Mouse (Mus musculus) hindbrain, postnatal 0 days (tissue): ENCODE data around the gene Neurl1a. TPM values are rescaled to one million over a fixed set of nuclear protein-coding genes. Genes with fewer than 3 reads are reported as not detected.

Source experiments
- ATAC-seq: fragments of 200-750 bp; cut with Nextera tagmentation; 2 replicates; pipeline ENCODE4 v1.8.0; 2017; ENCODE audit warnings: mild to moderate bottlenecking, moderate TSS enrichment, moderate library complexity
- DNase-seq: peaks from one replicate; pipeline ENCODE4 v3.0.0-alpha.2; 2015; ENCODE audit warnings: low spot score
- H3K27ac ChIP-seq: fragments of 300-500 bp; sonication (generic); 2 replicates; pipeline ENCODE4 v1.5.1; 2014; ENCODE audit warnings: mild to moderate bottlenecking
- H3K27me3 ChIP-seq: fragments of 300-500 bp; sonication (generic); 2 replicates; pipeline ENCODE4 v1.6.1; 2014; ENCODE audit warnings: low read length, mixed read lengths; ENCODE audit not compliant: insufficient read depth
- H3K36me3 ChIP-seq: fragments of 300-500 bp; sonication (generic); 2 replicates; pipeline ENCODE4 v1.6.1; 2014; ENCODE audit warnings: low read length, mixed read lengths; ENCODE audit not compliant: insufficient read depth
- H3K4me1 ChIP-seq: fragments of 300-500 bp; sonication (generic); 2 replicates; pipeline ENCODE4 v1.6.1; 2014; ENCODE audit warnings: antibody characterized with exemption, low read length, mixed read lengths; ENCODE audit not compliant: insufficient read depth
- H3K4me2 ChIP-seq: fragments of 300-500 bp; sonication (generic); 2 replicates; pipeline ENCODE4 v1.6.1; 2014; ENCODE audit warnings: low read depth, mild to moderate bottlenecking, low read length, moderate library complexity, mixed read lengths
- H3K4me3 ChIP-seq: fragments of 300-500 bp; sonication (generic); 2 replicates; pipeline ENCODE4 v1.5.1; 2014; ENCODE audit warnings: low read length
- H3K9ac ChIP-seq: fragments of 300-500 bp; sonication (generic); replicated peaks from 2 replicates; pipeline ENCODE4 v1.6.1; 2014; ENCODE audit warnings: mild to moderate bottlenecking, low read length, moderate library complexity, mixed read lengths
- H3K9me3 ChIP-seq: fragments of 300-500 bp; sonication (generic); 2 replicates; pipeline ENCODE4 v1.6.1; 2016; ENCODE audit warnings: low read length, mixed read lengths
- CTCF ChIP-seq: IDR thresholded peaks from 2 replicates; pipeline ENCODE4 v1.5.1; 2016; ENCODE audit warnings: antibody characterized with exemption, control low read depth, low read depth
- WGBS: fragments of 180-500 bp; shearing (Covaris S2); extraction: QIAGEN DNeasy Blood & Tissue Kit; methylation state at CpG from one replicate; pipeline ENCODE4 v1.1.7; 2014; 5-methylcytosine and 5-hydroxymethylcytosine counted together
- polyA plus RNA-seq: library from polyadenylated mRNA; unstranded; fragments of >200 nt; fragmentation: Nextera tagmentation; extraction: Ambion mirVana; gene quantifications from 2 replicates; pipeline ENCODE4 v1.2.1, GENCODE M21; 2015
- total RNA-seq: library from RNA; depleted of rRNA; stranded (reverse); fragments of >200 nt; gene quantifications from 2 replicates; pipeline ENCODE4 v1.2.3, GENCODE M21; 2014

The Neurl1a gene
- total and polyA plus RNA-seq, 2 experiments from 2014 or later: 16.2 to 114 TPM

GRCm38 (mm10) chr19:47149854-47150253 is 28.8 kb upstream of the Neurl1a start:
- ATAC-seq (no peak), DNase-seq (no peak)
- no peak overlapping the region for H3K27ac ChIP-seq
- H3K9ac ChIP-seq: no peak overlapping the region
- no peaks in the 10 kb centered on the region for H3K27me3 ChIP-seq
- H3K4me2 ChIP-seq: no peak overlapping the region
- H3K4me1 ChIP-seq: 0 out of 2 replicates have a peak, but pooled peaks cover 4% of the 10 kb centered on the region
- 66% methylated on average over 4 of the region's 4 CpGs for WGBS
- H3K9me3 ChIP-seq: no peaks in the 10 kb centered on the region
- TF ChIP-seq CTCF: no peak
- no peaks in the 10 kb centered on the region for H3K36me3 ChIP-seq
- H3K4me3 ChIP-seq: no peak overlapping the region

DNA sequence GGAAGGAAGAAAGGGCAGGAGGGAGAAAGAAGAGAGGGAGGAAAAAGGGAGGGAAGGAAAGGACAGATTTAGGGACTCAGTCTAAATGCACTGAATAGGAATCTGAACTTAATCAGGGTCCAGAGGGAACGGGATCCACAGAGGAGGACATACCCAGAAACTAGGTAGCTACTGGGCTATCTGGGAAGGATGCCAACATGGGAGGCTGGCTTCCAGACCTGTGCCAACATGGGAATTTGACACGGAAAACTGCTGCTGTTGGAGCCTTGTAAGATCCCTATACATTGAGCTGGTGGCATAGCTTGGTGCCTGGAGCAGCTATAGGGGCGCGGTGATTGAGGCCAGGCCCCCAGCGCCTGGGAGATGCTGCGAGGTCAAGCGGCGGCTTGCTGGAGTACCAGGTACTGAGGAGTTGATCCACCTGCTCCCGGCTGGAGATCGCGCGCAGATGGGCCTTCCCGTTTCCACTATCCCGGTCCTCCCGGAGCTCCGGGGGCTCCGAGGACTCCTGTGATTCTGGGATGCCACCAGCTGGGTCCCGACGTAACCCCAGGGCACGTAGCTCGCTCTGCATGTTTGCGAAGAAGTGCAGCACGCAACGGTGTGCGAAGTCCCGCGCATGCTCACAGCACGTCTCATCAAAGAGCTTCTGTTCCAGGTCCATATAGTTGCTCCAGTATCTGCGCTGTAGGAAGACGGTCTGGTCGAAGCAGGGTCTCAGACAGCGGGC is 27.1 kb upstream of the Neurl1a start:
- Histone ChIP-seq H3K27ac (peak overlapping the region; percentile 2; the same call in 1 of the 2 replicates), H3K4me1 (0 out of 2 replicates have a peak, but pooled peaks cover 4% of the 10 kb centered on the region), H3K27me3 (no peaks in the 10 kb centered on the region), H3K4me2 (peak overlapping the region; percentile 57), H3K4me3 (peak overlapping the region; percentile 10), H3K9ac (peak overlapping the region; percentile 44), H3K36me3 (no peaks in the 10 kb centered on the region), H3K9me3 (no peaks in the 10 kb centered on the region)
- no peak for TF ChIP-seq CTCF
- WGBS: 20% methylated on average over 32 of the region's 32 CpGs
- ATAC-seq: peak; percentile 77
- peak; percentile 68 for DNase-seq

- DNase-seq: no peak
- 0 out of 2 replicates have a peak, but pooled peaks cover 4% of the 10 kb centered on the region for H3K4me1 ChIP-seq
- H3K4me3 ChIP-seq: peak overlapping the region; percentile 10; the same call in 1 of the 2 replicates
- ATAC-seq: peak; percentile 62
- no peak; the same call in 1 of the 2 replicates for TF ChIP-seq CTCF
- no peaks in the 10 kb centered on the region for H3K9me3 ChIP-seq
- peak overlapping the region; percentile 44; the same call in 1 of the 2 replicates for H3K9ac ChIP-seq
- peak overlapping the region; percentile 2; the same call in 1 of the 2 replicates for H3K27ac ChIP-seq
- no peaks in the 10 kb centered on the region for H3K27me3 ChIP-seq
- H3K36me3 ChIP-seq: no peaks in the 10 kb centered on the region
- peak overlapping the region; percentile 57 for H3K4me2 ChIP-seq
- 66% methylated on average over 12 of the region's 12 CpGs for WGBS
Measured at GRCm38 (mm10) chr19:47152062-47152369, 26.6 kb upstream of the Neurl1a start.

DNA sequence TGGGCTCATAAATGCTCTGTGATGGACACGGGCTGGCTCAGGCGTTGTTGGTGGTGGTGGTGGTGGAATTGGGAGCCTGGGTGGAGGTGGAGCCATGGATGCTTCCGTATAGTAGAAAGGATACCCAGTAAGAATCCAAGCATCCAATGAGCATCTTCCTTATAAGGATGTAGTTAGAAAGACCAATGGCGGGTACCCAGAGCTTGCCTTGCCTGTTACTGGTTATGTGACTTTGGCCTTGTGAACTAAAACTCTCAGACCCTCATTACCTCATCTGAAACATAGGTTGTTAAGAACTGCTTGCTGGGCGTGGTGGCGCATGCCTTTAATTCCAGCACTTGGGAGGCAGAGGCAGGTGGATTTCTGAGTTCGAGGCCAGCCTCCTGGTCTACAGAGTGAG is 24.9 kb upstream of the Neurl1a start:
- 89% methylated on average over 7 of the region's 7 CpGs for WGBS
- Histone ChIP-seq H3K36me3 (no peaks in the 10 kb centered on the region), H3K27me3 (no peaks in the 10 kb centered on the region), H3K4me2 (no peak overlapping the region), H3K4me1 (0 out of 2 replicates have a peak, but pooled peaks cover 4% of the 10 kb centered on the region), H3K4me3 (no peak overlapping the region), H3K27ac (no peak overlapping the region), H3K9ac (no peak overlapping the region), H3K9me3 (no peaks in the 10 kb centered on the region)
- ATAC-seq (no peak), DNase-seq (no peak)
- TF ChIP-seq CTCF: no peak

DNA sequence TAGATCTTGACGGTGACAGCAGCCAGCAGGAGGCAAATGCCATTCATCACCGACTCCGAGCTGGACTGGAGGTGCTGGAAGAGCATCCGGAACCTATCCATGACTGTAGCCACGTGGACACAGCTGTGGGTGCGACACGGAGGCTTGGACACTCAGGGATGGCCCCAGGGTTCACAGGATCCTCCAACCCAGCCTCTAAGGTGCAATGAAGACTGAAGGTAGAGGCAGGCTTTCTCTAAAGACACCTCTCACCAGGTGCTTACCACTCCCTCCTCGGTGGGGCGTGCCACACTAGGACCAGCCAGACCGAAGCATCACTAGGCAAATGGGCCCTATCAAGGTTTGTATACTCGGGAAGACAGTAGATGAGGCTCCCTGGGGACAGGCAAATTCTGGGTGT is 21.0 kb upstream of the Neurl1a start, which contains the start of gene Calhm3:
TSS of gene Calhm3 (minus strand) at position 101 of the 400 bp plus-strand sequence.
- H3K9me3 ChIP-seq: no peaks in the 10 kb centered on the region
- H3K9ac ChIP-seq: no peak within 1 kb of the TSS
- 81% methylated on average over 11 of the region's 11 CpGs for WGBS
- no peaks in the 10 kb centered on the region for H3K27me3 ChIP-seq
- H3K27ac ChIP-seq: no peak within 1 kb of the TSS
- H3K4me1 ChIP-seq: no peaks in the 10 kb centered on the region
- no peaks in the 10 kb centered on the region for H3K36me3 ChIP-seq
- TF ChIP-seq CTCF: no peak
- H3K4me2 ChIP-seq: no peak within 1 kb of the TSS
- DNase-seq (no peak), ATAC-seq (no peak)
- H3K4me3 ChIP-seq: no peak within 1 kb of the TSS

GRCm38 (mm10) chr19:47161669-47162068 is 17.0 kb upstream of the Neurl1a start:
- DNase-seq (no peak), ATAC-seq (no peak)
- TF ChIP-seq CTCF: no peak
- Histone ChIP-seq H3K4me1 (no peaks in the 10 kb centered on the region), H3K27ac (no peak overlapping the region), H3K27me3 (no peaks in the 10 kb centered on the region), H3K4me3 (no peak overlapping the region), H3K4me2 (no peak overlapping the region), H3K36me3 (no peaks in the 10 kb centered on the region), H3K9me3 (no peaks in the 10 kb centered on the region), H3K9ac (no peak overlapping the region)
- WGBS: 66% methylated on average over 4 of the region's 4 CpGs

DNA sequence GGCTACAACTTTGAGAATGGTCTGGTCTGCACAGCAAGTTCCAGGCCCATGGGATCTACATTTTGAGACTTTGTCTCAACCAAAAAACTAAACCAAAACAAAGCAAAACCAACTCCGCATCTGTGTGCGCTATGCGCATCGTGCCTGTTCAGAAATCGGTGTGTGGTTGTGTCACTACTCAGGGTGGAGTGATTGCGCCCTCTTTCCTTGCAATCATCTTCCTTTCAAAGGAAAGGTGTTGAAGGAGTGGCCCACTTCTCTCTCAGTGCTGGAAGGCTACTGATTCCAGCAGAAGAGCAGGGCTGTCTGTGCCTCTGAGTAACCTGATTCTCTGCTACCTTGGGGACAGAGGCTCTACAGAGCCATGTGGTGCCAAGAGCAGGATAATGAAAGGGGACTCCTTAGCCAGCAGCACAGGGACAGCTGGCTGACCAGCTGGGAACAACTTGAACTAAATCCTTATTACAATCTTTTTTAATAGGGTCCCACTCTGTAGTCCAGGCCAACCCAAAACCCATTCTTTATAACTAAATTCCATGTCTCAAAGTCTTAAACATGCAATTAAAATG is 15.4 kb upstream of the Neurl1a start:
- Histone ChIP-seq H3K36me3 (no peaks in the 10 kb centered on the region), H3K9ac (no peak overlapping the region), H3K9me3 (no peaks in the 10 kb centered on the region), H3K27me3 (no peaks in the 10 kb centered on the region), H3K27ac (no peak overlapping the region), H3K4me3 (no peak overlapping the region), H3K4me1 (no peaks in the 10 kb centered on the region), H3K4me2 (no peak overlapping the region)
- no peak for ATAC-seq
- no peak for TF ChIP-seq CTCF
- DNase-seq: no peak
- WGBS: 96% methylated on average over 6 of the region's 6 CpGs
